Mouse (Mus musculus): ENCODE measurements at regions not wholly inside any gene's neighbourhood (a gene's known extent, or its start where the extent isn't known, plus 50 kb on each side); places are given as distances from the start of the nearest gene placed in this dataset.

DNA sequence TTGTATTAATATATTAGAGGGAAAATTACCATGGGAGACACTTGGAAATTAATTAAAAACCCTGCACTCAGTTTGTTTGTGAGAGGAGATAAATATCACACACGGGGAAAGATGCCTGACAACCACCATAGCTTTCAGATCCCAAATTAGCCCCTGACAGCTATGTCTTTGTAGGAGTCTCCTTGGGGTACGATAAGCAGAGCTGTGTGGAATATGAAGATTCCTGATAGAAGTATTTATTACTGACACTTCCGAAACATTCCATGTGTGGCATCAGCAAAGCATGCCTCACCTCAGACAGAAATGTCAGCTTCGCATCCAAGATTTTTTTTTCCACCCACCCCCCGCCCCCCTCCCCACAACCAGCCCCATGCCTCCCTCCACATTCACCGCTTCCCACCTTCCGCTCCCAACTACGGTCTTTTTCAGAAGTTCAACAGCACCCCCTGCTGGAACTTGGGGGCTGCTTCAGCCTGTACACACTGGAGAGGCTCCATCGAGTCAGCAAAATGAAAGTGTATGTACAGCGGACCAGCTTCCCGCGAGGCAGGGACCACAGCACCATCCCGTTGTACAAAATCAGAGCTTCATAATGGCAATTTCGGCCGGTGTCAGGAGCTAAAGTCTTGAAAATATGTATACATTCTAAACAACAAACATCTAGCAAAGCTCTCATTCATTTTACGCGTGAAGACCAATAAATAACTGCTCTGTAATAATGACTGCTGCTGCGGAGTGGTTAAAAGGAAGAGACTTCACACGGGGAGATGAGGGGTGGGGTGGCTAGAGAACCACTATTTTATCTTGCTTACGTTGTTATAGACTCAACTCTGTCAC lies 66.7 kb downstream of the Rwdd3 start:
- peak; percentile 72 for DNase-seq (ENCODE audit: low read depth, low spot score)

GRCm38 (mm10) chr3:121102871-121103270 lies 68.6 kb downstream of the Rwdd3 start:
- DNase-seq (ENCODE audit: low read depth, low spot score), result no peak

DNA sequence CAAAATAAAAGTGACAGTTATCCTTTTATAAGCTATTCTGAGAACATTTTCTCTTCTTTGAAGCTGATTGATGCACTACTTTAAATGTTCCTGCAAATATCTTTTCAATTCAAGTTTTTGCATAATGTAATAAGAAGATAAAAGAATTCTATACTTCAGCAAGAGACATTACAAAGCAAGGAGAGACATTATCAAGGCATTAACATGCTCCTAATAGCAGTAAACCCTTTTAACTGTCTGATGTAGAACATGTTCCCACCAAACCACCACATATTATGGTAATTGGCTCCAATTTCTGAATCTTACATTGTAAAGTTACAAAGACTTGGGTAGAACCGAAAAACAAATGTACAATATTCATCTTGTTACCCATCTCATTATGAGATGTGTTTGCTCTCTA lies 69.4 kb downstream of the Rwdd3 start:
- DNase-seq (ENCODE audit: low read depth, low spot score), result no peak

GRCm38 (mm10) chr3:121100211-121100860 lies 71.2 kb downstream of the Rwdd3 start:
- no peak for DNase-seq (ENCODE audit: low read depth, low spot score)

- DNase-seq (ENCODE audit: low read depth, low spot score), result peak; percentile 51
Observed at GRCm38 (mm10) chr3:121093509-121093908, 78.0 kb downstream of the Rwdd3 start.

- DNase-seq (ENCODE audit: low read depth, low spot score), result no peak
Observed at GRCm38 (mm10) chr3:121088724-121089123, 82.8 kb downstream of the Rwdd3 start.

DNA sequence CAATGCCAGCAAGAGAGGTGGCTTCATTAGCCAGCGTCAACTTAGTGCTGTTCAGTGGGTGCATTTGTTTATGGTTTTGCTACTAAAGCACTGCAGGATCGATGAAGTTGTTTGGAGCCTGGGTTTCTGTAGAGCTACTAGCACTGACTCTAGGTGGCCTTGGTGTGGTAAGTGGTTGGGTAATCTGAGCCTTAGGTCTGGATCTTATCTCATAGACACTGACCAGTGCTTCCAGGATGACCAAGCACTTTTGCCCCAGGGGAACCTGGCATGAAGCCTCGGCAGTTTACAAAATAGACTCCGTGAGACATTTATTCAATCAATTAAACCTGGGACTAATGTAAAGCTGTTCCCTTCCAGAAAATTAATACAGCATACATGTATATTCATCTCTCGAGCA lies 102.8 kb downstream of the Rwdd3 start:
- DNase-seq (ENCODE audit: low read depth, low spot score), result no peak

- DNase-seq (ENCODE audit: low read depth, low spot score), result no peak
Observed at GRCm38 (mm10) chr3:121035904-121036549, 135.5 kb downstream of the Rwdd3 start.

- DNase-seq (ENCODE audit: low read depth, low spot score), result no peak
Observed at GRCm38 (mm10) chr3:121025546-121026157, 145.8 kb downstream of the Rwdd3 start.

GRCm38 (mm10) chr3:121024810-121025209 lies 146.7 kb downstream of the Rwdd3 start:
- no peak for DNase-seq (ENCODE audit: low read depth, low spot score)

GRCm38 (mm10) chr3:121021126-121021848 lies 150.2 kb downstream of the Rwdd3 start:
- DNase-seq (ENCODE audit: low read depth, low spot score), result no peak

GRCm38 (mm10) chr3:121009223-121009622 lies 162.3 kb downstream of the Rwdd3 start:
- no peak for DNase-seq (ENCODE audit: low read depth, low spot score)

- no peak for DNase-seq (ENCODE audit: low read depth, low spot score)
Observed at GRCm38 (mm10) chr3:120983556-120984270, 187.8 kb downstream of the Rwdd3 start.

DNA sequence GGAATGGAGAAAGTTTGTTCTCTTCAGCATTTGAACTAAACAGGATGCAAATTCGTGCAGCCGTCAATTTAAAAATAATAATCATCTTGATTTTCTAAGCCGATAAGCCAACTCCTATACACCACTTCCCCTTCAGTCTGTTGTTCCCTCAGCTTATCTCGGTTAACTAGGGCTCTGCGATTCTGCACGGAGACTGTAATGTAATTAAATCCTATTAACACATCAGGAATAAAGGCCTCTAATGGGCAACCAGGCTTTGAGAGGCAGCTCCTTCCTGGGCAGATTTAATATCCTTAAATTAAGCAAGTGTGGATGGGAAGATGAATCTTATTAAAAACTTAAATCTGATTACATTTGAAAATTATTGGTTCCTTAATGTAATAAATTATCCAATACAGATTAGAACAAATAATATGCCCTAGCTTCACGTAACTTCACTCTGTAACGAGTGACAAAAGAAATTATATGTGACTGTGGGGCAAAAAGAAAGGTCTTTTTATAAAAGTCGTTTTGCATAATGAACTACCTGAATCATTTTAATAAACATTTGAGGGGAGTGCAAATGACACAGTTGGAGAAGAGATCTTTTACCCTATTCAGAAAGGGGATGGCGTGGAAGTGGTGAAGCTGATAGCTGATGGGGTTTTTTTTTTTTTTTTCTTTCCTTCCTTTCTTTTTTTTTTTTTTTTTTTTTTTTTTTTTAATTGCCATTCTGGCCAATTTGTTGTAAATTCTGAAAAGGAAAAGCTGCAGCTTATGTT lies 188.5 kb downstream of the Rwdd3 start:
- DNase-seq (ENCODE audit: low read depth, low spot score), result no peak

DNA sequence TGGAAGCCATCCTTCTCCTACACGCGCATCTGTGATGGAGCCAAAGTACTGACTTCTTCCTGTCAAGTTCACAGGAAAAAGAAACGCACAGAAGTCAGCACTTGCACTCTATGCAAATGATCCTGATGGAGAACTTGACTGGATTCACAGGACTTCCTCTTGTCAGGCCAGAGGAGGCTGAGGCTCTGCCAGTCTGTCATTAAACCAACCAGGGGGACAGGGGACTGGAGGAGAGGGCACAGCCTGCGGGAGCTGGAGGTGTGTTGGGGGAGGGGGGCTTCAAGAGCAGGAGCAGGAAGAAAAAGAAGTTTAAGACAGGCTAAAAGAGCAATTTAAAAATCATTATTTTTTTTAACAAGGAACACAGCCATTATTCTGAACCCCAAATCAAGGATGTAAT lies 189.3 kb downstream of the Rwdd3 start:
- no peak for DNase-seq (ENCODE audit: low read depth, low spot score)

DNA sequence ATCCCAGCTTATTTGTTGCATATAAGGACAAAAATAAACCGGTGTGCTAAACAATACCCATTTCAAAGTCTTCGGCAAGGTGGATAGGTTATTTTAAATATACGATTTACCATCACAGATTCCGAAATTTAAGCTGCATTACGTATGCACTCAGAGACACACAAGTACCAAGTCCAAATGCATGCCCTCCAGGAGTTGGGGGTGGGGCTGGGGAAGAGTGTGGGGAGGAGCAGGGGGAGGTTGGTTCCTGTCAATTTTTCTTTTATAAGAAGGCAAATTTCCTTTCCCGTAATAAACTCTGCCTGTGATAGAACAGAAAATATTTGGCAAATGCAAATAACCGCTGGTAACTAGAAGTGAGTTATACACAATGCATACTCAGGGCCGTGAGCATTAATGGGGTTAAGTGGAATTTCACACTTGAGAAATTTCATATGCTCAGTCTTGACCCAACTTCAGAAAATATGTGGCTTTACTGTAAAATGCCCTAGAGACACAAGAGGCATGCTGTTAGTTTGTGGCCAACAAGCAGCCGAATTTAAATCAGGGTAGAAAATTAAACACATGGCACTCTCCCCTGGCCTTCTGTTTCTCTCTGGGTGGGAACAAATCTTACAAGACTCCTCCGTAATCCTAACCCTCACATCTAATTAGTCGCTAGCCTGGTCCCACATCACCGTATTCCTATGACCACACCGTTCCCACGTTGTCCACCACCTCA lies 200.6 kb downstream of the Rwdd3 start:
- DNase-seq (ENCODE audit: low read depth, low spot score), result no peak

- DNase-seq (ENCODE audit: low read depth, low spot score), result no peak
Observed at GRCm38 (mm10) chr3:120946906-120947305, 224.6 kb downstream of the Rwdd3 start.

DNA sequence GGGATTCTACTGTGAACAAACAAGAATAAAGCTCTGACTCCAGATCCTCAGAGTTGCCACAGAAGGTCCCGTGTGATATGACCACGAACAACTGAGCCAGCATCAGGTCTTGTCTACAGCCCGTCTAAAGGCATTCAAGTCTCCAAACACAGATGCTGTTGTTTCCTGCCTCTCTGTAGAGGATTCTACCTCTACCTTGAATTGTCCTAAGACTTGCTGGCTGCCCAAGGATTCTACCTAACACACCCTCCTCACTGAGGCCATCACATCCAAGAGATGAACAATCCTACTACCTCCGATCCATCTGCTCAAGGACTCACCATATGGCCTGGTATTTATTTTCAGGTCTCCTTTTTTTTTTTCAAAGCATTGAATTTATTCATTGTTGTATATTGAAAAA lies 237.1 kb downstream of the Rwdd3 start:
- no peak for DNase-seq (ENCODE audit: low read depth, low spot score)

- no peak for DNase-seq (ENCODE audit: low read depth, low spot score)
Observed at GRCm38 (mm10) chr3:120920351-120920750, 251.1 kb downstream of the Rwdd3 start.
